Mouse (Mus musculus) thymus, adult 2 months (tissue): ENCODE data around the gene Pcp4l1.

ENCODE experiments used
- CTCF ChIP-seq: fragments of 200-500 bp; IDR thresholded peaks from 2 replicates; pipeline ENCODE4 v1.5.1; 2012; ENCODE audit warnings: mild to moderate bottlenecking, control low read depth, low read length, moderate library complexity, borderline replicate concordance; ENCODE audit not compliant: control insufficient read depth, poor library complexity, insufficient read depth; ENCODE audit errors: extremely low read depth
- POLR2A ChIP-seq: fragments of 200-500 bp; IDR thresholded peaks from 2 replicates; pipeline ENCODE4 v1.6.1; 2012; ENCODE audit warnings: mild to moderate bottlenecking, low read length, control low read depth, moderate library complexity; ENCODE audit not compliant: control insufficient read depth, poor library complexity, insufficient read depth; ENCODE audit errors: extremely low read depth

DNA sequence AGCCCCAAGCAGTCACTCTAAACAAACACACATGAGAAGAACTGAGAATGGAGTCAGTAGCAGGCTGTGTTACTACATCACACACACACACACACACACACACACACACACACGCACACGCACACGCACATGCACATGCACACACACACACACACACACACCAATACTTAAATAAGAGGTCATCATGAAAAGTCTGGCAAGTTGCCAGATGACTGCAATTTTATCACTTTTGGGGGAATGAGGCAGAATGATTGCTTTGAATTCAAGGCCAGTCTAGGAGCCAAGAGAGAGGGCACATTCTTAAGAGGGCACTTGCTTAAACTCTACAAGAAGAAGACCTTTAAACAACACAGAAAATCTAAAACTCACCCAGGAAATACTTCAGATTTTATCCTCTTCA lies 33.5 kb downstream of the Pcp4l1 start:
- no peak for TF ChIP-seq POLR2A
- no peak for TF ChIP-seq CTCF
